Mouse (Mus musculus) cerebellum, adult 2 months (tissue): ENCODE data around the gene Baiap2. TPM values are rescaled to one million over a fixed set of nuclear protein-coding genes. Genes with fewer than 3 reads are reported as not detected.

Experiments used
- DNase-seq, 2 experiments: peaks; one replicate each; pipeline ENCODE4 v3.0.0; 2021
- H3K27ac ChIP-seq: fragments of 200-500 bp; 2 replicates; pipeline ENCODE4 v1.5.1; 2012; ENCODE audit warnings: low read length, control low read depth, inconsistent platforms; ENCODE audit not compliant: insufficient read depth
- H3K27me3 ChIP-seq: fragments of 200-500 bp; 2 replicates; pipeline ENCODE4 v1.6.1; 2012; ENCODE audit warnings: inconsistent platforms, mild to moderate bottlenecking, low read length, moderate library complexity; ENCODE audit not compliant: control insufficient read depth, insufficient read depth
- H3K4me1 ChIP-seq: fragments of 200-500 bp; 2 replicates; pipeline ENCODE4 v1.6.1; 2011; ENCODE audit warnings: low read length; ENCODE audit not compliant: control insufficient read depth, insufficient read depth
- H3K4me3 ChIP-seq: fragments of 200-500 bp; replicated peaks from 2 replicates; pipeline ENCODE3; 2011; ENCODE audit warnings: mild to moderate bottlenecking, low read depth, low read length, control low read depth; ENCODE audit not compliant: insufficient read depth
- CTCF ChIP-seq: fragments of 200-500 bp; IDR thresholded peaks from 2 replicates; pipeline ENCODE4 v1.5.1; 2011; ENCODE audit warnings: low read depth, mild to moderate bottlenecking, control low read depth, low read length, moderate library complexity, borderline replicate concordance; ENCODE audit not compliant: insufficient read depth
- POLR2A ChIP-seq: fragments of 200-500 bp; IDR thresholded peaks from 2 replicates; pipeline ENCODE4 v1.6.1; 2011; ENCODE audit warnings: low read length, control low read depth, borderline replicate concordance; ENCODE audit not compliant: insufficient read depth
- WGBS: fragments of 180-500 bp; shearing (Covaris S2); methylation state at CpG from one replicate; pipeline ENCODE4 v1.1.7; 2018; 5-methylcytosine and 5-hydroxymethylcytosine counted together
- polyA plus RNA-seq: library from polyadenylated mRNA; depleted of rRNA; stranded (reverse); fragments of >200 nt; gene quantifications from 2 replicates; pipeline ENCODE4 v1.2.3, GENCODE M21; 2012

Gene Baiap2
- polyA plus RNA-seq, 1 experiment, result 116 TPM

DNA sequence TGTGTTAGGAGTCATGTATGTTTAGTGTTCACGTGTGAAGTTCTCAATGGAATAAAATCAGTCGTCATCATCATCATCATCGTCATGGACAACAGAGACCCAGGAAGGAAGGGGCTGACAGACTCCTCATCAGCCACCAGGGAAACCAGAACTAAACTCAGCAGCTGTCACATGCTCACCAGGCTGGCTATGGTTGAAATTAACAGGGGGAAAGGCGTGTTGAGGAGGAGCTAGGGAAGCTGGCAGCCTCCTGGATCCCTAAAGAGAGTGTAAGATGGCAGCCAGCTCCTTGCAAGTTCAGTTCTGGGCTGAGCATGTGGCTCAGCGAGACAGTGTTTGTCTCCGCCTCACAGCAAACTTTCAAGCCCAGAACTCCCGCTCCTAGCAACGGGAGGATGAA, 7.8 kb upstream of the Baiap2 start:
- 44% methylated on average over 8 of the region's 8 CpGs for WGBS
- no peak for DNase-seq

DNA sequence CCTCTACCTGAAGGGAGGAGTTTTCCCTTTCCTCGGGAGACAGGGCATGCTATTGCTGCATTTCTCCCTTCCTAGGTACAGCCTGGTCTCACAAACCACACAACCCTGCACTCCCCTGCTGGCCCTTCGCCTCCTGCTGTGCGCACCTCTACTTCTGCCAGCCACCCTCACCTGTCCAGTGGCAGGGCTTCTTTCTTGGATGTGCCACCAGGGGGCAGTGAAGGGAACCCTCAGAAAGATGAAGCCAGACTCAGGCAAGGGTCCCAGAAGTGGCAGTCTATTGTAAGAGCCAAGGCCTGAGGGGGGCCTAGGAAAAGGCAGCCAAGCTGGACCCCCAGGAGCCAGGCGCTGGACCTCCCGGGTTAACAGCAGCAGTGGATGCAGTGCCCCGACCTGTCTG, 7.1 kb upstream of the Baiap2 start:
- 40% methylated on average over 6 of the region's 6 CpGs for WGBS
- no peak overlapping the region for H3K4me3 ChIP-seq
- TF ChIP-seq CTCF, result peak; percentile 68
- TF ChIP-seq POLR2A, result no peak
- H3K27me3 ChIP-seq, result no peaks in the 10 kb centered on the region
- DNase-seq, result peak; percentile 69 to 77
- H3K27ac ChIP-seq, result no peak overlapping the region
- H3K4me1 ChIP-seq, result peaks cover 55% of the 10 kb centered on the region

More for the DNA sequence above, 7.8 kb upstream of the Baiap2 start:
- no peak overlapping the region for H3K27ac ChIP-seq
- no peaks in the 10 kb centered on the region for H3K27me3 ChIP-seq
- no peak overlapping the region for H3K4me3 ChIP-seq
- TF ChIP-seq CTCF, result no peak
- no peak for TF ChIP-seq POLR2A
- H3K4me1 ChIP-seq, result peaks cover 49% of the 10 kb centered on the region

- Histone ChIP-seq H3K27ac (no peak overlapping the region), H3K4me3 (no peak overlapping the region), H3K4me1 (peaks cover 62% of the 10 kb centered on the region), H3K27me3 (no peaks in the 10 kb centered on the region)
- no peak for DNase-seq
- WGBS, result 51% methylated on average over 2 of the region's 2 CpGs
- TF ChIP-seq POLR2A (no peak), CTCF (no peak)
These were observed 6.1 kb upstream of the Baiap2 start for GRCm38 (mm10) chr11:119936456-119936855.

- no peak for TF ChIP-seq CTCF
- TF ChIP-seq POLR2A, result no peak
- H3K4me3 ChIP-seq, result no peak overlapping the region
- H3K27me3 ChIP-seq, result no peaks in the 10 kb centered on the region
- 35% methylated on average over 12 of the region's 12 CpGs for WGBS
- DNase-seq, result no peak
- no peak overlapping the region for H3K27ac ChIP-seq
- H3K4me1 ChIP-seq, result peaks cover 57% of the 10 kb centered on the region
These were observed 5.3 kb upstream of the Baiap2 start for GRCm38 (mm10) chr11:119937216-119937615.

DNA sequence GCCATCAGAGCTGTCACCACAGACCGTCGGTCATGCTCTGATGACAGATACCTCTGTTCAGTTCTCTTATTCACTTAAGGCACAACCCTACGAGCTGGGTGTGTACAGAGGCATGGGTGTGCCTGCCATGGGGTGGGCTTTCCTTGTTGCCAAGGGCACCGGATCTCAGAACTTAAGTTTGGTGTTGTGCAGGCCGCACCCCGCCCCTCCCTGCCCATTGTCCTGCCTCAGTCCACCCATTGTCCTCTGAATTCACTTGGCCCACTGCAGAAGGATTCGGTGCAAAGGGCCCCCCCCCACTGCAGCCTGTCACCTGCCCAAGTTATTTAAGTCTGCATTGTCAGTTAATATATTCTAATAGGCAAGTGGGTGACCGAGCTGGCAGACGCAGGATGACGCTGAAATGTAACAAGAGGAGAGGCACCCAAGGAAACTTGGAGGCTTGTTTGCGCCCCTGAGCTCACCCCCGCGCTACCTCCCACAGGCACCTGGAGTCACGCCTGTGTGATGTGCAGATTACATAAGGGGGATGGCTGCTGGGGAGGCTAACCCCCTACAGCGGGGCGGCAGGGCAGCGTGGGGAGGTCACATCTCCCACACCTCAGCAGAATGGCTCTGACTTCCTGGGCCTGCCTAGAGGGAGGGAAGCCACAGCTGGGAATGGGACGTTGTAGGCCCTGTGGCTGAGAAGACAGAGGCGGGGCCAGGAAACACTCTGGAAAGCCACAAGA, 4.6 kb upstream of the Baiap2 start:
- no peak overlapping the region for H3K27ac ChIP-seq
- DNase-seq, result no peak
- peaks cover 56% of the 10 kb centered on the region for H3K4me1 ChIP-seq
- no peaks in the 10 kb centered on the region for H3K27me3 ChIP-seq
- TF ChIP-seq CTCF (no peak), POLR2A (no peak)
- H3K4me3 ChIP-seq, result no peak overlapping the region
- 77% methylated on average over 19 of the region's 19 CpGs for WGBS

GRCm38 (mm10) chr11:119939073-119939710, 3.4 kb upstream of the Baiap2 start:
- DNase-seq, result no peak
- WGBS, result 64% methylated on average over 8 of the region's 8 CpGs
- no peak overlapping the region for H3K27ac ChIP-seq
- H3K4me1 ChIP-seq, result peaks cover 46% of the 10 kb centered on the region
- TF ChIP-seq POLR2A (no peak), CTCF (no peak)
- H3K4me3 ChIP-seq, result no peak overlapping the region
- H3K27me3 ChIP-seq, result no peaks in the 10 kb centered on the region

- no peak for DNase-seq
- Histone ChIP-seq H3K27me3 (no peaks in the 10 kb centered on the region), H3K4me3 (no peak overlapping the region), H3K4me1 (peaks cover 46% of the 10 kb centered on the region), H3K27ac (no peak overlapping the region)
- TF ChIP-seq CTCF, result no peak
- WGBS, result 44% methylated on average over 4 of the region's 4 CpGs
These were observed 2.9 kb upstream of the Baiap2 start for GRCm38 (mm10) chr11:119939711-119940106.

GRCm38 (mm10) chr11:119940142-119940541, 2.4 kb upstream of the Baiap2 start:
- DNase-seq, result no peak
- H3K27me3 ChIP-seq, result no peaks in the 10 kb centered on the region

More at GRCm38 (mm10) chr11:119940142-119940541, 2.4 kb upstream of the Baiap2 start:
- H3K4me1 ChIP-seq, result peaks cover 46% of the 10 kb centered on the region
- no peak overlapping the region for H3K27ac ChIP-seq
- no peak overlapping the region for H3K4me3 ChIP-seq
- TF ChIP-seq CTCF (no peak), POLR2A (no peak)
- WGBS, result 30% methylated on average over 11 of the region's 11 CpGs
